Mouse (Mus musculus) kidney, adult 11 months (tissue): ENCODE measurements around the gene Hmgcr.

Experiments
- DNase-seq: peaks from one replicate; pipeline ENCODE4 v3.0.0; 2022

Hmgcr gene

GRCm38 (mm10) chr13:96670406-96671077 is at the start of gene Hmgcr:
Hmgcr (minus strand) TSS chr13:96670936.
- peak; percentile 99 for DNase-seq

- DNase-seq, result no peak
Observed at GRCm38 (mm10) chr13:96720003-96720402, 49.3 kb upstream of the Hmgcr start.

GRCm38 (mm10) chr13:96717821-96718220 is 47.1 kb upstream of the Hmgcr start:
- no peak for DNase-seq

GRCm38 (mm10) chr13:96716311-96716710 is 45.6 kb upstream of the Hmgcr start:
- no peak for DNase-seq

GRCm38 (mm10) chr13:96709269-96710233 is 38.8 kb upstream of the Hmgcr start:
- DNase-seq, result no peak

GRCm38 (mm10) chr13:96702567-96703278 is 32.0 kb upstream of the Hmgcr start:
- DNase-seq, result no peak

GRCm38 (mm10) chr13:96697805-96698586 is 27.3 kb upstream of the Hmgcr start:
- DNase-seq, result no peak

GRCm38 (mm10) chr13:96695428-96695827 is 24.7 kb upstream of the Hmgcr start:
- DNase-seq, result no peak

GRCm38 (mm10) chr13:96689901-96690300 is 19.2 kb upstream of the Hmgcr start:
- DNase-seq, result no peak

- peak; percentile 30 for DNase-seq
Observed at GRCm38 (mm10) chr13:96687261-96687660, 16.5 kb upstream of the Hmgcr start.

GRCm38 (mm10) chr13:96684779-96685178 is 14.0 kb upstream of the Hmgcr start:
- no peak for DNase-seq

- DNase-seq, result no peak
Observed at GRCm38 (mm10) chr13:96681088-96681620, 10.4 kb upstream of the Hmgcr start.

- DNase-seq, result no peak
Observed at GRCm38 (mm10) chr13:96680163-96681087, 9.7 kb upstream of the Hmgcr start.

GRCm38 (mm10) chr13:96678616-96679015 is 7.9 kb upstream of the Hmgcr start:
- DNase-seq, result no peak

GRCm38 (mm10) chr13:96677071-96677470 is 6.3 kb upstream of the Hmgcr start:
- DNase-seq, result no peak

GRCm38 (mm10) chr13:96675756-96676155 is 5.0 kb upstream of the Hmgcr start:
- no peak for DNase-seq

- DNase-seq, result peak; percentile 43
Observed at GRCm38 (mm10) chr13:96673817-96674216, 3.1 kb upstream of the Hmgcr start.

GRCm38 (mm10) chr13:96672276-96672675 is 1.5 kb upstream of the Hmgcr start:
- no peak for DNase-seq

- DNase-seq, result no peak
Observed at GRCm38 (mm10) chr13:96671906-96672234, 1.1 kb upstream of the Hmgcr start.

GRCm38 (mm10) chr13:96671078-96671905 is 556 bp upstream of the Hmgcr start:
- no peak for DNase-seq
